Mouse (Mus musculus) urinary bladder, postnatal 14 days (tissue): ENCODE data around the gene Pgc.

Experiments
- DNase-seq: peaks from one replicate; pipeline ENCODE4 v3.0.0; 2021; ENCODE audit warnings: low spot score

Pgc gene

DNA sequence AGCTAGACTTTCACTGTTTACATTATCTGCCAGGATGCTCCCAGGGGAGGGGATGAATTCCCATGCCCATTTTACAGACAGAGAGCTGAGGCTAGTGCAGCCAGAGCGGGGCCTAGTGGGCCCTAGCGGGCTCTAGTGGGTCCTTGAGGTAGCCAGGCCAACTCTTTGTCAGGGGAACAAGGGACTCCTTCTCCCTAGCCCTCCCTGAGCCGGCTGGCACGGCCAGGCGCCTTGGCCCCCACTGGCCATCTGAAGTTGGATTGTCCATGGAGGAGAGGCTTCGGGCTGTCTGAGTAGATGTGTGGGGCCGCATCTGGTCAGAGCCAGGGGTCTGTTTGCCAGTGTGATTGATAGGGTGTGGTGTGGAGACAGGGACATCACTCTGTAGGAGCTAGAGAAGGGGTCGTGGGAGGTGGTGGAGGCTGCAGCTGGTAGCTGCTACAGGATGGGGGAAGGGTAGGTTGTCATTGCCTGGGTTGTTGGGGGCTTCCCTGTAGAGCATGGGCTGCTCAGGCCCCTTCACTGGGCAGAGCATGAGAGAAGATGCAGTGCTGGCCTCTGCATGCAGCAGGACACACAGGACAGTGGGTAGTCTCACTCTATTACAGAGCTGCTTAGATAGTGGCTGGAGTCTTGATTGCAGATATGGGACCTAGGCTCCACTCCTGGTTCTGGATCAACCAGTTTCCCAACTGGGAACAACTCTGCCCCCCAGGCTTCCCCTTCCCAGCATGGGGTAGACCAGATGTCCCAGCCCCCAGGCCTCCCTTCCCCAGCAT lies 57.0 kb downstream of the Pgc start:
- no peak for DNase-seq
